Mouse (Mus musculus) embryonic facial prominence, embryonic 11.5 days (tissue): ENCODE results near the gene Cdc42ep4. TPM values are rescaled to one million over a fixed set of nuclear protein-coding genes. Genes with fewer than 3 reads are reported as not detected.

Source experiments
- ATAC-seq: fragments of 200-750 bp; cut with Nextera tagmentation; replicated peaks from 2 replicates; pipeline ENCODE4 v1.8.0; 2017; ENCODE audit warnings: low read depth; ENCODE audit not compliant: insufficient number of reproducible peaks, low FRiP score, low TSS enrichment
- DNase-seq: peaks from one replicate; pipeline ENCODE4 v3.0.0-alpha.2; 2015; ENCODE audit warnings: low spot score
- H3K27ac ChIP-seq: fragments of 300-500 bp; sonication (generic); replicated peaks from 2 replicates; pipeline ENCODE4 v1.5.1; 2014; ENCODE audit warnings: mild to moderate bottlenecking, low read depth, low read length, control low read depth
- H3K27me3 ChIP-seq: fragments of 300-500 bp; sonication (generic); 2 replicates; pipeline ENCODE4 v1.6.1; 2014; ENCODE audit warnings: mild to moderate bottlenecking, low read length, moderate library complexity, mixed read lengths; ENCODE audit not compliant: control insufficient read depth, insufficient read depth
- H3K36me3 ChIP-seq: fragments of 300-500 bp; sonication (generic); replicated peaks from 2 replicates; pipeline ENCODE4 v1.6.1; 2014; ENCODE audit warnings: low read depth, mild to moderate bottlenecking, low read length, moderate library complexity, mixed read lengths; ENCODE audit not compliant: control insufficient read depth, insufficient read depth
- H3K4me1 ChIP-seq: fragments of 300-500 bp; sonication (generic); 2 replicates; pipeline ENCODE4 v1.6.1; 2014; ENCODE audit warnings: low read length, mixed read lengths; ENCODE audit not compliant: control insufficient read depth, insufficient read depth
- H3K4me2 ChIP-seq: fragments of 300-500 bp; sonication (generic); 2 replicates; pipeline ENCODE4 v1.6.1; 2014; ENCODE audit warnings: low read depth, mild to moderate bottlenecking, control low read depth, low read length, moderate library complexity
- H3K4me3 ChIP-seq: fragments of 300-500 bp; sonication (generic); 2 replicates; pipeline ENCODE4 v1.5.1; 2014; ENCODE audit warnings: low read depth, low read length, control low read depth
- H3K9ac ChIP-seq: fragments of 300-500 bp; sonication (generic); replicated peaks from 2 replicates; pipeline ENCODE4 v1.6.1; 2014; ENCODE audit warnings: mild to moderate bottlenecking, control low read depth, low read length
- H3K9me3 ChIP-seq: fragments of 300-500 bp; sonication (generic); replicated peaks from 2 replicates; pipeline ENCODE4 v1.6.1; 2016; ENCODE audit warnings: mild to moderate bottlenecking, low read length, inconsistent platforms, mixed read lengths; ENCODE audit not compliant: control insufficient read depth
- WGBS: fragments of 180-500 bp; shearing (Covaris S2); extraction: QIAGEN DNeasy Blood & Tissue Kit; methylation state at CpG from one replicate; pipeline ENCODE4 v1.1.7; 2014; 5-methylcytosine and 5-hydroxymethylcytosine counted together
- polyA plus RNA-seq: library from polyadenylated mRNA; unstranded; fragments of >200 nt; fragmentation: Nextera tagmentation; extraction: Ambion mirVana; gene quantifications from 2 replicates; pipeline ENCODE4 v1.2.1, GENCODE M21; 2014

Cdc42ep4 gene
- polyA plus RNA-seq, 1 experiment from 2014 or later, result 59.1 TPM

- Histone ChIP-seq H3K9me3 (no peaks in the 10 kb centered on the region), H3K27ac (no peak overlapping the region), H3K9ac (no peak overlapping the region), H3K4me3 (no peak overlapping the region), H3K4me1 (no peaks in the 10 kb centered on the region; the same call in 1 of the 2 replicates), H3K36me3 (peaks cover 26% of the 10 kb centered on the region), H3K27me3 (no peaks in the 10 kb centered on the region), H3K4me2 (no peak overlapping the region)
- ATAC-seq, result no peak
- WGBS, result 88% methylated on average over 5 of the region's 5 CpGs
- DNase-seq, result no peak
Observed at GRCm38 (mm10) chr11:113691318-113691717, 60.4 kb downstream of the Cdc42ep4 start.

GRCm38 (mm10) chr11:113690506-113690905 is 61.2 kb downstream of the Cdc42ep4 start:
- Histone ChIP-seq H3K27me3 (no peaks in the 10 kb centered on the region), H3K4me2 (no peak overlapping the region), H3K36me3 (peaks cover 26% of the 10 kb centered on the region), H3K27ac (no peak overlapping the region), H3K4me3 (no peak overlapping the region), H3K9me3 (no peaks in the 10 kb centered on the region), H3K4me1 (no peaks in the 10 kb centered on the region; the same call in 1 of the 2 replicates), H3K9ac (no peak overlapping the region)
- ATAC-seq (no peak), DNase-seq (no peak)
- 96% methylated on average over 12 of the region's 12 CpGs for WGBS

- Histone ChIP-seq H3K27ac (no peak overlapping the region), H3K9me3 (no peaks in the 10 kb centered on the region), H3K36me3 (peaks cover 9% of the 10 kb centered on the region), H3K9ac (no peak overlapping the region), H3K4me3 (no peak overlapping the region), H3K4me2 (no peak overlapping the region), H3K4me1 (peaks cover 3% of the 10 kb centered on the region), H3K27me3 (no peaks in the 10 kb centered on the region)
- ATAC-seq (no peak), DNase-seq (no peak)
- 71% methylated on average over 2 of the region's 2 CpGs for WGBS
Observed at GRCm38 (mm10) chr11:113687031-113687430, 64.7 kb downstream of the Cdc42ep4 start.

- ATAC-seq, result no peak
- WGBS, result 42% methylated on average over 25 of the region's 25 CpGs
- H3K4me1 ChIP-seq, result peaks cover 3% of the 10 kb centered on the region
Observed at GRCm38 (mm10) chr11:113684707-113685426, 66.8 kb downstream of the Cdc42ep4 start.

GRCm38 (mm10) chr11:113683957-113684706 is 67.5 kb downstream of the Cdc42ep4 start, which contains the start of the genes Fam104a and D11Wsu47e:
TSS of gene Fam104a (minus strand) at chr11:113684155.
TSS of gene D11Wsu47e (plus strand) at chr11:113684412.
- ATAC-seq (peak; percentile 89), DNase-seq (peak; percentile 95)
- peak within 1 kb of the TSS; percentile 58 for H3K4me2 ChIP-seq
- H3K9ac ChIP-seq, result peak within 1 kb of the TSS; percentile 88
- no peaks in the 10 kb centered on the region for H3K27me3 ChIP-seq
- peaks cover 3% of the 10 kb centered on the region for H3K4me1 ChIP-seq
- peaks cover 4% of the 10 kb centered on the region for H3K36me3 ChIP-seq
- under 1% methylated on average over 72 of the region's 73 CpGs for WGBS
- peak within 1 kb of the TSS; percentile 89 for H3K4me3 ChIP-seq
- H3K9me3 ChIP-seq, result no peaks in the 10 kb centered on the region
- H3K27ac ChIP-seq, result peak within 1 kb of the TSS; percentile 93

More at GRCm38 (mm10) chr11:113684707-113685426, 66.8 kb downstream of the Cdc42ep4 start:
- peak overlapping the region; percentile 58 for H3K4me2 ChIP-seq
- no peaks in the 10 kb centered on the region for H3K9me3 ChIP-seq
- H3K9ac ChIP-seq, result peak overlapping the region; percentile 88
- no peaks in the 10 kb centered on the region for H3K27me3 ChIP-seq
- peak overlapping the region; percentile 93; the same call in 1 of the 2 replicates for H3K27ac ChIP-seq
- no peak for DNase-seq
- H3K36me3 ChIP-seq, result peaks cover 7% of the 10 kb centered on the region
- H3K4me3 ChIP-seq, result peak overlapping the region; percentile 89

GRCm38 (mm10) chr11:113683627-113683956 is 68.1 kb downstream of the Cdc42ep4 start:
- H3K27me3 ChIP-seq, result no peaks in the 10 kb centered on the region
- H3K27ac ChIP-seq, result peak overlapping the region; percentile 93
- ATAC-seq (no peak; the same call in 1 of the 2 replicates), DNase-seq (no peak)
- H3K4me1 ChIP-seq, result peaks cover 3% of the 10 kb centered on the region
- 0 out of 2 replicates have a peak, but pooled peaks cover under 1% of the 10 kb centered on the region for H3K36me3 ChIP-seq
- H3K9me3 ChIP-seq, result no peaks in the 10 kb centered on the region
- H3K4me3 ChIP-seq, result peak overlapping the region; percentile 89
- H3K9ac ChIP-seq, result peak overlapping the region; percentile 88
- peak overlapping the region; percentile 47 for H3K4me2 ChIP-seq
- WGBS, result 1% methylated on average over 26 of the region's 38 CpGs

- no peaks in the 10 kb centered on the region for H3K9me3 ChIP-seq
- H3K4me1 ChIP-seq, result peaks cover 3% of the 10 kb centered on the region
- 4% methylated on average over 38 of the region's 38 CpGs for WGBS
- no peaks in the 10 kb centered on the region for H3K27me3 ChIP-seq
- H3K9ac ChIP-seq, result peak overlapping the region; percentile 88
- DNase-seq (peak; percentile 63), ATAC-seq (peak; percentile 54)
- H3K4me3 ChIP-seq, result peak overlapping the region; percentile 89
- peak overlapping the region; percentile 93 for H3K27ac ChIP-seq
- H3K36me3 ChIP-seq, result no peaks in the 10 kb centered on the region
- peak overlapping the region; percentile 47 for H3K4me2 ChIP-seq
Observed at GRCm38 (mm10) chr11:113682897-113683626, 68.6 kb downstream of the Cdc42ep4 start.
